Mouse (Mus musculus): ENCODE results near the gene Gm20403.
"Not testable (repeated sequence)": the region's sequence is repeated elsewhere in the genome, so short reads cannot be mapped to it uniquely, and the experiment has no call there.

The Gm20403 gene

GRCm38 (mm10) chr12:54986052-54986717, at the start of gene Gm20403:
Gm20403 (minus strand) TSS chr12:54986529.
- no peak for DNase-seq (ENCODE audit: low spot score)

DNA sequence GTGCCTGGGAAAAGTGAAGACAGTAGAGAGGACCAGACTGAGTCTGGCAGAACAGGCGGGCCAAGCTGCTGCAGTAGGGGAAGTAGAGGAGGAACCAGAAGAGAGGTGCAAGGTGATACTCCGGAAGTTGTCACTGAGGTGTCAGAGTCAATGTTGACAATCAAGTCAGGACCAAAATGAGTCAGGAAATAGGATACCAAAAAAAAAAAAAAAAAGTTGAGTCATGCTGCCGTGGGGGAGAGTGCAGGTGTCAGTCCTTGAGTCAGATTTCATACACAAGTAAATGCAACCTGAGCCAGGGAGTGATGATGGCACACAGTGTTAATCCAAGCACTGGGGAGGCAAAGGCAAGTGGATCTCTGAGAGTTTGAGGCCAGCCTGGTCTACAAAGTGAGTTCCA, 40.8 kb upstream of the Gm20403 start:
- DNase-seq (ENCODE audit: low spot score) = no peak

DNA sequence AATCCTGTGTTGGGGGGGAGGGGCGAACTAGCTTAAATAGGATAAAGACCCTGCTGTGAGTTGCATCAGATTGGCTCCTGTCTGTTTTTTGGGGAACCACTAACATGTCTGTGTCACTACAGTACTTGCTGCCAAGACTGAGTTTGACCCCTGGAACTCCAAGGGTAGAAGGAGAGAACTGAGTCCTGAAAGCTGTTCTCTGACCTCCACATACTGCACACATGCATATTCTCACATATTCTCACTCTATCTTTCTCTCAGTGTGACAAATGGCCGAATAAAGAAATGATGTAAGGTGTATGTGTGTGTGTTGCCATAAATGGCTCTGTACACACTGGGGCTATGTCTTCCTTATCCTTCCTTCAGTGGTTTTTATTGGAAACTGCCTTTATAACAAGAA, 37.0 kb upstream of the Gm20403 start:
- DNase-seq (ENCODE audit: low spot score) = no peak

GRCm38 (mm10) chr12:55019421-55019877, 33.1 kb upstream of the Gm20403 start:
- no peak for DNase-seq (ENCODE audit: low spot score)

GRCm38 (mm10) chr12:55017119-55017721, 30.9 kb upstream of the Gm20403 start:
- no peak for DNase-seq (ENCODE audit: low spot score)

GRCm38 (mm10) chr12:55016339-55017118, 30.2 kb upstream of the Gm20403 start:
- no peak for DNase-seq (ENCODE audit: low spot score)

DNA sequence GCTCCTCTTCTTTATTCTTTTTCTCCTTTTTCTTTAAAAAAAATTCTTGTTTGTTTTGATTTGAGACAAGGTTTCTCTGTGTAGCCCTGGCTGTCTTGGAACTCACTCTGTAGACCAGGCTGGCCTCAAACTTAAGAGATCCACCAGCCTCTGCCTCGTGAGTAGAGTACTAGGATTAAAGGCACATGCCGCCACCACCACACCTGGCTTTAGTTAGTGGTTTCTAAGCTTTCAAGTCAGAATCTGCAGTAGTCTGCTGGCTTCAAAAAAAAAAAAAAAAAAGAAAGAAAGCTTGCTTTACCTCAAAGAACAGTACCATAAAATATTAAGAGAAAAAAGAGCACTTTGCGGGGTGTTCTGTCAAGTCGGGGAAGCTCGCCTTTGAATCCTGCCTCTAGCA, 29.1 kb upstream of the Gm20403 start:
- DNase-seq (ENCODE audit: low spot score) = no peak

DNA sequence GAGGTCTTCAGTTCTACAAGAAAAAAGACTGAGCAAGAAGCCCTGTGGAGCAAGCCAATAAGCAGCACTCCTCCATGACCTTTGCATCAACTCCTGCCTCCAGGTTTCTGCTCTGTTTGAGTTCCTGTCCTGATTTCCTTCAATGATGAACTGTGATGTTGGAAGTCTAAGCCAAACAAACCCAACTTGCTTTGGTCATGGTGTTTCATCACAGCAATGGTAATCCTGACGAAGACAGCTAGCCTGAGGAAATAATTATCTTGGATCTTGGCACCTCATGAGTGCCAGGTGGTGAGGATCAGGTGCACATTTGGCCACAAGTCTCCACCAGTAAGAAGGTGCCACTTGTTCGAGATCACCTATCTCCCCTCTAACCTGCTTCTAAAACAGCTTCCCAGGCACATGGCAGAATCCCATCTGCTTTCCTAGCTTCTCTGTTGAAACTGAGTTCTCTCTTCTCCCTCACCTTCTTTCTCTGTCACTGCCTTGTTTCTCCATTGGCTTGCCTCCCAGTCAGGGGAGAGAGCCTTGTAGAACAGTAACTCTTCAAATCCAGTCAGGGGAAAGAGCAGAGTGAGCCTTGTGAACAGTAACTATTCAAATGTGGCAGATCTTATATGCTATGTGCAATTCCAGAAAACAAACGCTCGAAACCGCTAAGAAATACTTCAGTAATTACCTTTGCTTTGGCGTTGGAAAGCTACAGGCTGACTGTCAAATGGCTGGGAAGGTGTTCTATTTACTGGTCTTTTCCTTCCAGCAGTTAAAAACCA, 27.5 kb upstream of the Gm20403 start, which contains the start of gene Baz1a:
Gene Baz1a (minus strand): TSS at position 723 of the 773 bp plus-strand sequence.
- no peak for DNase-seq (ENCODE audit: low spot score)

- no peak for DNase-seq (ENCODE audit: low spot score)
Measured at GRCm38 (mm10) chr12:55013031-55013430, 26.7 kb upstream of the Gm20403 start.

DNA sequence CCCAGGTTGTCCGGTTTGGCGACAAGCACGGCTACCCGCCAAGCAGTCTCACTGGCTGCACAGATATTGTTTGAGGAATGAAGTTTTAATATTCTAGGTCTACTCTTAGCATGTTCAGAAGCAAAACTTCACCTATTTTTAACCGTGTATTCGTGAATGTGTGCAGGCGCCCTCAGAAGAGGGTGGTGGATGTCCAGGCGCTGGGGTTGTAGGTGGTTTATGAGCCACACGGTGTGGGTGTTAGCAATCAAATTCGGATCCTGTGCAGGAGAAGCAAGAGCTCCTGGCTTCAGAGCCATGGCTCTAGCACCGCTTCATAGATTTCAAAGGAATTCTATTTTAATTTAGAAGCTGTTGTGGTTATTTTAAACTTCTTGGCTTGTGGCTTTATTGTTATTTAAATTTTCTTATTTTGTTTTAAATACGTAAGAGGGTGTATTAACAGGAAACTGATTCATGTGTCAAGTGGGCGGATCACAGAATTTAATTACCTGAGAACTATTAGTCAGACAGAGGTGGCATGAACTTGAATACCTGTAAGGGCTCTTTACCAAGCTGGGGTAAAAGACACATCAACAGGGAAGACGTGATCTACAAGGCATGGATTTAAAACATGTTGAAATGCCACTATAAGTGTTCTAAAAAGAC, 21.2 kb upstream of the Gm20403 start:
- DNase-seq (ENCODE audit: low spot score) = no peak

DNA sequence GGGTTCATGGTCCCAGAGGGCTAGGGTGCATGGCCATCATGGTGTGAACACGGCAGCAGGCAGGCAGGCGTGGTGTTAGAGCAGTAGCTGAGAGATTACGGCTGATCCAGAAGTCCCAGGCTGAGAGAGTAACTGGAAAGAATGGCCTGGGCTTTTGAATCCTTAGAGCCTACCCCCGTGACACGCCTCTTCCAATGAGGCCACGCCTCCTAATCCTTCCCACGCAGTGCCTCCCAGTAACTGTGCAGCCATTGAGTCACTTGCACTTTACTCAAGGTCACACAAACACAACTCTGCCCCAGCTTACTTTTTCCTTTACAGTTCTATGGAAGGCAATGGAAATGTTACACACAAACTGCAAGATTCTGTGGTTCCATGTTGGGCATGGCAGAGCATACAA, 19.7 kb upstream of the Gm20403 start:
- DNase-seq (ENCODE audit: low spot score) = no peak

DNA sequence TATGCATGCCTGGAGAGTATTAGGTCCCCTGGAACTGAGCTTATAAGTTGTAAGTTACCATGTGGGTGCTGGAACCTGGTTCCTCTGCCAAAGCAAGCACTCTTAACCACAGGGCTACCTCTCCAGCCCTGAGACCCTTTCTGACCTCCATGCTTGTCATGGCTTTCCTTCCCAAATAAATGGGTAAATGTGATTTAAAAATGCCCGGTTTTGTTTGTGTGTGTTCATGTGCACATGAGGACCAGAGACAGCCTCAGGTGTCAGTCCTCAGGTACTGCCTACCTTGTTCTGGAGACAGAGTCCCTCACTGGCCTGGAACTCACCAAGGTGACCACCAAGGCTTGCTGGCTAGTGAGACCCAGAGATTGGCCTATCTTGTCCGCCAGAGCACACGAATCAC, 18.1 kb upstream of the Gm20403 start:
- DNase-seq (ENCODE audit: low spot score) = no peak

- no peak for DNase-seq (ENCODE audit: low spot score)
Measured at GRCm38 (mm10) chr12:55003843-55004242, 17.5 kb upstream of the Gm20403 start.

DNA sequence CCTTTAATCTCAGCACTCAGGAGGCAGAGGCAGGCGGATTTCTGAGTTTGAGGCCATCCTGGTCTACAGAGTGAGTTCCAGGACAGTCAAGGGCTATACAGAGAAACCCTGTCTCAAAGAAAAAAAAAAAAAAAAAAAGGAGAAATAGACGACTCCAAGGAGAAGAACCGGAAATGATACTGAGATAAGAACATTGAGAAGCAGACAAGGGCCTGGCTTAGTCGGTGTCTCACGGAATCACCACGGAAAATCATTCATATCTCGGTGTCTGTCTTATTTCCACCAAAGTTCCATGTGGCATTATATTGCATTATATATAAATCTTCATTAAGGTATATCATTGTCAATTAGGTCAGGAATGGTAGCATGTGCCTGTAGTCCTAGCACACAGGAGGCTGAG, 16.2 kb upstream of the Gm20403 start:
- DNase-seq (ENCODE audit: low spot score) = not testable (repeated sequence)

DNA sequence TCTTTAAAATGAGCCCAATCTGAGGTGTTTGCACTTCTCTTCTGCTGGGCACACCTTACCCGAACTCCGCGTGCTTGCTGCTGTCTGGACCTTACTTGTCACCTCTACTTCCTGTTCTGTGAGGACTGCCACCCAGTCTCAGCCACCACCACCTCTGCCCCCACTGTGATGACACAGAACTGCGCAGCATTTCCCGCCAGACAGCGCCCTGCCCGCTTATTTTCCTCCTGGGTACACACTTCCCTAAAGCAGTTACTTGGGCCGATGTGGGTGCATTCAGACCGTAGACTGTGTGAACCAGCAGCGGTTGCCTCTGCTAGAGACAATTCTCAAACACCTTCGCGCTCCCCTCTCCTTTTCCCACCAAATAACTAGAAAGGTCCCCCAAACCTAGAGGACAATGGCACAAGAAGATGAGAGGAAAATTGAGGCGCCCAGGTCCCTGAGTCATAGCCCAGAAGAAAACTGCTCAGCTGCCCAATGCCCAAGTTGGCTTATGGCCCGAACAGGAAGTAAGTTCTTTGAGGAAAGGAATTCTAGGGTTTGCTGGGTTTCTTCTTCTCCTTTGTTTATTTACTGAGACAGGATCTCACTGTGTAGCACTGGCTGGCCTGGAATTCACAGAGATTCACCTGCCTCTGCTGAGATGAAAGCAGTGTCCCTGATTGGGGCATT, 12.8 kb upstream of the Gm20403 start:
- no peak for DNase-seq (ENCODE audit: low spot score)

- no peak for DNase-seq (ENCODE audit: low spot score)
Measured at GRCm38 (mm10) chr12:54998411-54998810, 12.1 kb upstream of the Gm20403 start.

DNA sequence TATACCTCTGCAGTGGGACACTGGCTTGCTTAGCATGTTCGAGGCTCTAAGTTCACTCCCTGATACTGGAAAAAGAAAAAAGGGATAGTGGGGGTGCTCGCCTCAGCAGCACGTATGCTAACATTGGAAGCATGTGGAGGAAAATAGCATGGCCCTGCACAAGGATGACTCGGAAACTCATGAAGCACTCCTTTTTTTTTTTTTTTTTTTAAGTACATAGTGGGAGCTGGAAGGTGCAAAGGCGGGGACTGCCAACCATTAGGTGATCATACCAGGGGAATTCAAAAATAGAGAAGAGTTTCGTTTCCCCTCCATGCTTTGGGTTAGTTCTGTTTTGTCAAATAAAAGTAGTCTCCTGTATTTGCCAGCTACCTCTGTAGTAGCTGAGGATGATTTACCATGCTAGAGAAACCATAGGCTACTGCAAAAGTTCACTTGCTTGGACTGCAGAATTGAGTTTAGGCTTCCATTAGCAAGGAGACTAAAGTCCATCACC, 10.7 kb upstream of the Gm20403 start:
- DNase-seq (ENCODE audit: low spot score) = no peak

DNA sequence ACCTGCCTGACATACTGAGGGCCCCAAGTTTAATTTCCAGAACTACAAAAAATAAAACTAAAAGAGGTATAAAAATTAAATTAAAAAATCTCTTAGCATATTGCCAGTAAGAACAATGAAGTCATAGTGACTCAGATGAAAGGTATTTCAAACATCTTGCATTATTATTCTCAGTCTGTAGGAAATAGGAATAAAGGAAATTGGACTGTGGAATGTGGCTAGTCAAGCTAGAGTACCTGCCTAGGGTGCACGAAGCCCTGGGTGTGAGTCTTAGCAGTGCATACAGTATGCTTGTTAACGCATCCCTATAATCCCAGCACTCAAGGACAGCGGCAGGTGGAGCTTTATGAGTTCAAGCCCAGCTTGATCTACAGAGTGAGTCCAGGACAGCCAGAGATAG, 9.6 kb upstream of the Gm20403 start:
- DNase-seq (ENCODE audit: low spot score) = no peak

DNA sequence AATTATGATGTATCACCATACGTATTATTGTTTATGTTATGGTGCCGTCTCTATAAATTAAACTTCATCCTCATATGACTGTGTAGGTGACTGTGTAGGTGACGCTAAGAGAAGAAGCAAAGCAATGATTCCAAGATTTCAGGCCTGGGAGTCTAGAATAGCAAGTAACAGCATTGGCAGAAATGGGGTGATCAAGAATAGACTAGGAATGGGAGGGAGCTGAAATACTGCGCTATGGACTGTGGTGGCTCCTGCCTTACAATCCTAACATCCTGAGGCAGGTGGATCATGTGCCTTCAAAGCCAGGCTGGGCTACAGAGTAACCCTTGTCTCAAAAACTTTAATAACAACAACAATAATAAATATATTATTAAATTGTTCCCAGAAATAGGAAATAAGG, 8.1 kb upstream of the Gm20403 start:
- DNase-seq (ENCODE audit: low spot score) = no peak

GRCm38 (mm10) chr12:54994068-54994386, 7.7 kb upstream of the Gm20403 start:
- DNase-seq (ENCODE audit: low spot score) = no peak

Data from layer of hippocampus, adult 9-10 months (tissue).